Mouse (Mus musculus) cerebellum, adult 9-10 months (tissue): Measurements from ENCODE around the gene Map1b.

Experiments used
- DNase-seq: peaks from one replicate; pipeline ENCODE4 v3.0.0; 2022

The Map1b gene

DNA sequence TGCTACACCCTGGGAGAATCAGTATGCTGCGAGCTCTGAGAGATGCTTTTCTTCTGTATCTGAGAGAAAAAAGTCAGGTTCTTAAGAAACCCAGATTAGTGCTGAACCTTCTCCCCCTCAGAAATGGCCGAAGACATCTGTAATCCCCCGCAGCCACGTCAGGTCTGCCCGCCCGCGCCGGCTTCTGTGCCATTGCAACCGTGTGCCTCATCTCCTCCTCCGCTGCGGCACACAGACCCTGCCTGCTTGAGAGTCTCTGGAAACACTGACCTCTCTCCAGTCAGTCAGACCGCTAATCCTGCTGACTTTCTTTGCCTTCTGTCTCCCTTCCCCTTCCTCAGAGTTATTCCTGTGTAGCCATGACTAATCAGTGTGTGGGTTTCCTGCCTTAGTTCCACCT is 120.8 kb downstream of the Map1b start:
- no peak for DNase-seq

DNA sequence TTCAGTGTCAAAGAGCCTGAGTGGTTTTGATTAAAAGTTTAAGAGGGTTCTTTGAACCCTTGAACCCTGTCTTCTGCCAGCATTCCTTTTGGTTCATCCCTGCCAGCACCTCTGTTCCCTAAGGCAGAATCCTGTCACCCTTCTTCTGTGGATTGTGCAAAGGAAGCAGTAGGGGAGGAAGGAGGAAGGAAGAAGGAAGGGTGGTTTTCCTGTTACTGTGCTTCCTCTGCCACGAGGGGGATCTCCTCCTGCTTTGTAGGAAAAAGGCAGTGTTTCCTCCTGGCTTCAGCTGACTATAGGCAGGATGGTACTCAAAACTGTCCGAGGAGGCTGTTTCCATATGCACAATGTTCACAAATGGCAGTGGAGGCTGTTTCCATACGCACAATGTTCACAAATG is 121.6 kb downstream of the Map1b start:
- no peak for DNase-seq

- no peak for DNase-seq
These were observed 123.2 kb downstream of the Map1b start for GRCm38 (mm10) chr13:99393128-99393527.

GRCm38 (mm10) chr13:99391417-99391816 is 124.9 kb downstream of the Map1b start:
- peak; percentile 79 for DNase-seq

DNA sequence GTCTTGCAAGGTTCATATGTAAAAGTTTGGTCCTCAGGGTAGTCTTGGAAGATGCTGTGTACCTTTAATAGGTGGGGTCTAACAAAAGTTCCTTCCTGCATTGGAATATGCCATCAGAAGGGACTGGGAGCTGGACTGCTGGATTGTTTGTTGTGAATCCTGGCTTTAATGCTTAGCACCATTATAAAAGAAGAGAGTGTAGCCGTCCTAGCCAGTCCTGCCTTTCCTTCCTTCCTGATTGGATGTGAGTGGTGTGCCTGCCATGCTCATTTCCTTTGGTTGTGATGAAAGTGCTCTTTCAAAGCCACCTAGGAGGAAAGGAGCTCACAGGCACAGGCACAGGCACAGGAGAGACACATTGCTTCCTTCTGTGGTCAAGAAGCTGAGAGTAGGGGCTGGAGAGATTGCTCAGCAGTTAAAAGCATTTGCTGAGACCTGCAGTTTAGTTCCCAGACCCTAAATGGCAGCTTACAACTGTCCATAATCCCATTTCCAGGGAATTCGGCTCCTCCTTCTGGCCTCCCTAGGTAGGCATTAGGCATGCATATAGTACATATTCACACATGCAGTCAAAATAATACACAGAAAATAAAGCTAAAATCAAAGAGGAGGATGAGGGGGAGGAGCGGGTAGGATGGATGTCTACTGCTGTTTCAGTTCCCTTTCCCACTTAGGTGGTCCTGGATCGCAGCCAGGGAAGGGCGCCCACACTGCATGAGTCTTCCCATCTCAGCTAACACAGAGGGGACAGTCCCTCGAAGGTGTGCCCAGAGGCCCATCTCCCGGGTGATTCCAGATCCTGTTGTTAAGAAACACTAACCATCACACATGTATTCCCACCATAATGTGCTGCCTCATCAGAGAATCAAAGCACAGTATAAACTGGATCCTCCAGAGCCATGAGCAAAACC is 128.2 kb downstream of the Map1b start:
- no peak for DNase-seq

- DNase-seq = no peak
These were observed 130.0 kb downstream of the Map1b start for GRCm38 (mm10) chr13:99386341-99386740.

- DNase-seq = no peak
These were observed 130.4 kb downstream of the Map1b start for GRCm38 (mm10) chr13:99385911-99386310.

- DNase-seq = no peak
These were observed 131.7 kb downstream of the Map1b start for GRCm38 (mm10) chr13:99384555-99385203.

- no peak for DNase-seq
These were observed 134.0 kb downstream of the Map1b start for GRCm38 (mm10) chr13:99382373-99382772.

DNA sequence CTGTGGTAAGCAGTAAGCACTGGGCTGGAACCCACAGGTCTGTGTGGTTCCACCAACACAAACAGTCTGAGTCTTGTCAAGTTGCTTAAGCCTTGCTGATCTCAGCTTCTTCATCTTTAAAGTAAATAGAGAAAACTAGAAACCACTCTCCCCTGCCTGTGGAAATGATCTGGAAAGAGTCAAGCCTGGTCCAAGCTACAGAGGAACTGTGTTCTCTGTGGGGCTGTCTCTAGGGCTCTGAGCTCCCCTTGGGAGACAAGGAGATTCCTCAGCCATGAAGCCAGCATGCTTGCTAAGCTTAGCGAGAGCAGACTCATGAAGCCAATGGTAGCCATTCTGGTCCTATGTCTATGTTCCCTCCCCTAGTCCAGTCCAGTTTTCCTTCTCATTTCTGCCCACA is 138.1 kb downstream of the Map1b start:
- no peak for DNase-seq

DNA sequence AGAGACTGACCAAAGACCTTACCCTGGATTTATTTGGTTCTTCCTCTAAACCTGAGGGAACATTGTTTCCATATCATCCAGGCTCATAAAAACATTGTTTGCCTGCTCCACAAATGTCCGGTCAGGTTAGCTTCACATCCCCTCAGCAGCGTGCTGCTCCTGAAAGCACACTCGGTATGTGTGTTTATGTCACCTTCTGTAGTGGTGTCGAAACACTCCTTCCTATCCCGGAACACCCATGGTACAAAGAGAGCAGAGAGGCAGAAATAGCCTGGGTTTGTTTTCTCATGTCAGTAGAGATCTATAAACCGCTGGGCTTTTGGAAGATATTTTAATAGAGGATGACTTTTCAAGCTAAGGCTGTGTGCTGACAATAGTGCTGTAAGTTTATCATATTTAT is 139.3 kb downstream of the Map1b start:
- no peak for DNase-seq

GRCm38 (mm10) chr13:99375550-99375949 is 140.8 kb downstream of the Map1b start:
- peak; percentile 91 for DNase-seq

GRCm38 (mm10) chr13:99374191-99374590 is 142.1 kb downstream of the Map1b start:
- DNase-seq = no peak

DNA sequence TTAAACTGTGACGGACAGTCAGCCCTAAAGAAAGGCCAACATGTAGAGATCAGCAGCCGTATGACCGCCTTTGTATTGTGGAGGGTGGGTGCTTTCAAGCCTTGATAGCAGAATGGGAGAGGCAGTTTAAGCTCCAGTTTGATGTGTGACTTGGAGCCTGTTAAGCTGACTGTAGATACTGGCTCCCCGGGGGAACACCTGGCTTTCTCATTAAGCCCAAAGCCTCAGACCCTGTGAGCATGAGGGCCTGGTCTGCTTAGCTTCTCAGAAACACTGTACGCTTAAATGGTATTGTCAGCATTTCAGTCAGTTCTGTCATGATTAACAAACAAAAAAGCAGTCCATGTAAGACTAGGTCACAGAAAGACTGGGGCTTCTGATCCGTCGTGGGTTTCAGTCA is 142.7 kb downstream of the Map1b start:
- no peak for DNase-seq
